Mouse (Mus musculus): ENCODE measurements around the gene Xrcc1. TPM values are rescaled to one million over a fixed set of nuclear protein-coding genes. Genes with fewer than 3 reads are reported as not detected.
"Not testable (repeated sequence)": the region's sequence is repeated elsewhere in the genome, so short reads cannot be mapped to it uniquely, and the experiment has no call there.

Xrcc1 gene
- polyA plus RNA-seq, 1 experiment from 2014 or later, result 71.4 TPM

DNA sequence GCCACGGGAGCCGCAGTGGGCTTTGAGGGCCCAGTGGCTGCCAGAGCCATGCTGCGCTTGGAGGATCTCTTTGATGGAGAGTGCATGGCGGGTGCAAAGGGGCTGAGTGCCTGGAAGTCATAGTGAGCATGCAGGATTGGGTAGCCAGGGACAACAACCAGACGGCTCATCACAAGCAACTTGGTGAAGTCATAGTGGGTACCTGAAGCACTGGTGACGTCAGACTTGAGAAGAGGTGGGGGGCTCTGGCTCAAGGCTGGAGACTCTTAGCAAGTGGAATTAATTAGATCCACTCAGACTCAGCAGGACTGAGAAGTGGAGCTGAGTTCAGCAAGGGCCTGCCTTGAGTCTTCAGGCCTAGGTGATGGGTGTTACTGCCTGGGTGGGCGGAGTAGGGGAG is 33.7 kb upstream of the Xrcc1 start, which contains the start of gene AC161166.1:
Gene AC161166.1 (minus strand): TSS at position 101 of the 400 bp plus-strand sequence.
- H3K9ac ChIP-seq (replicated peaks), result no peak within 1 kb of the TSS

DNA sequence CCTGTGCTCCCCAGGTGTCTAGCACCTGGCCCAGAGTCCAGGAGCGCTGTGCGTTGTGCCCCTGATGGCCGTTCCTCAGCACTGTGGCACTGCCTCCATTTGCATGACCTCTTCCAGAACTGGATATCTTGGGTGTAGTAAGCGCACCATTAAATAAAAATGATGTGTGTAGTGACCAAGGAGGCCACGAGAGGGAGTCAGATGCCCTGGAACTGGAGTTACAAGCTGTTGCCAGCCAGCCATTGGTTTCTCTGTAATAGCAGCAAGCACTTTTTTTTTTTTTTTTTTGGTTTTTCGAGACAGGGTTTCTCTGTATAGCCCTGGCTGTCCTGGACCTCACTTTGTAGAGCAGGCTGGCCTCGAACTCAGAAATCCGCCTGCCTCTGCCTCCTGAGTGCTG is 29.8 kb upstream of the Xrcc1 start:
- not testable (repeated sequence) for H3K27ac ChIP-seq; H3K9ac ChIP-seq (replicated peaks); H3K4me3 ChIP-seq (replicated peaks); H3K4me2 ChIP-seq (replicated peaks); H3K27me3 ChIP-seq; H3K9me3 ChIP-seq
- 61% methylated on average over 8 of the region's 8 CpGs for WGBS
- Histone ChIP-seq H3K36me3 (peaks cover 71% of the 10 kb centered on the region), H3K4me1 (replicated peaks) (peaks cover 12% of the 10 kb centered on the region; the same call in 1 of the 2 replicates)
- ATAC-seq, result 0 out of 2 replicates have a peak, but pooled peaks have one; percentile 32

More for the DNA sequence above, 33.7 kb upstream of the Xrcc1 start, which contains the start of gene AC161166.1:
- H3K4me3 ChIP-seq (replicated peaks), result no peak within 1 kb of the TSS
- peaks cover 69% of the 10 kb centered on the region for H3K36me3 ChIP-seq
- H3K9me3 ChIP-seq, result no peaks in the 10 kb centered on the region
- H3K27me3 ChIP-seq, result no peaks in the 10 kb centered on the region
- no peak within 1 kb of the TSS for H3K27ac ChIP-seq
- 92% methylated on average over 7 of the region's 7 CpGs for WGBS
- ATAC-seq, result no peak
- H3K4me1 ChIP-seq (replicated peaks), result peaks cover 43% of the 10 kb centered on the region
- no peak within 1 kb of the TSS for H3K4me2 ChIP-seq (replicated peaks)

DNA sequence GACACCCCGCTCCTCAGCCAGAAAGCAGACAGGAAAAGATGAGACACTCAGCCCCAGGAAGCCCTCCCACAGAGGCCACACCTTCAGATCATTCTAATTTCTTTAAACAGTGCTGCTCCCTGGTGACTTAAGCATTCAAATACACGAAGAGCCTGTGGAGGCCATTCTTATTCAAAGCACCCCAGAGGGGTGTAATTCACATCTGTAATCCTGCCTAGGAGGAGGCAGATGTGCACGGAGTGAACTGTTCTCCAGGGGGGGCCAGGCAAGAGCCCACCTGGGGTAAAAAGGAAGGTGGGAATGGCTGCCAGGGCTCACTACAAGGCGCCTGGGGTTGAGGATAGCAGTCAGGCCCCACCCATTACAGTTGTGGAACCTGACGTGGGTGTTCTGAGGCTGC is 29.0 kb upstream of the Xrcc1 start:
- Histone ChIP-seq H3K4me3 (replicated peaks) (no peak overlapping the region), H3K9me3 (no peaks in the 10 kb centered on the region), H3K27ac (no peak overlapping the region), H3K4me2 (replicated peaks) (no peak overlapping the region), H3K27me3 (no peaks in the 10 kb centered on the region), H3K9ac (replicated peaks) (no peak overlapping the region), H3K4me1 (replicated peaks) (0 out of 2 replicates have a peak, but pooled peaks cover 4% of the 10 kb centered on the region), H3K36me3 (peaks cover 63% of the 10 kb centered on the region)
- ATAC-seq, result no peak
- 27% methylated on average over 5 of the region's 5 CpGs for WGBS

DNA sequence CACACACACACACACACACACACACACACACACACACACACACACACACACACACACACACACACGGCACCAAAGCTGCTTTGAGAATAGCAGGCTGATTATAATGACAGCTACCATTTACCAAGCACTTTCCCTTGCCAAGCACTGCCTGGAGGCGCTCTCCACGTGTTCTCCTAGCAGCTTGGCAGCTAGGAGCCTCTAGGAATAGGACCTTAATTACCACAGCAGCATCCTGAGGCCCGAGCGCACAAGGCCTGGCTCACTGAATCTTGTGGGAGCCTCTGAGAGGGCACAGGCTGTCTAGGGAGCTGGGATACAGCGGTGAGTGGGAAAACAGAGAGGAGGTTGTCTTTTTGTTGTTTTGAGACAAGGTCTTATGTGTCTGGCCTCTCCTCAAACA is 28.4 kb upstream of the Xrcc1 start:
- Histone ChIP-seq H3K9ac (replicated peaks) (no peak overlapping the region), H3K36me3 (peaks cover 59% of the 10 kb centered on the region), H3K27ac (peak overlapping the region; percentile 46; the same call in 1 of the 2 replicates), H3K4me2 (replicated peaks) (no peak overlapping the region), H3K9me3 (no peaks in the 10 kb centered on the region), H3K4me3 (replicated peaks) (no peak overlapping the region), H3K27me3 (no peaks in the 10 kb centered on the region), H3K4me1 (replicated peaks) (0 out of 2 replicates have a peak, but pooled peaks cover 2% of the 10 kb centered on the region)
- no peak for ATAC-seq
- 53% methylated on average over 6 of the region's 6 CpGs for WGBS

DNA sequence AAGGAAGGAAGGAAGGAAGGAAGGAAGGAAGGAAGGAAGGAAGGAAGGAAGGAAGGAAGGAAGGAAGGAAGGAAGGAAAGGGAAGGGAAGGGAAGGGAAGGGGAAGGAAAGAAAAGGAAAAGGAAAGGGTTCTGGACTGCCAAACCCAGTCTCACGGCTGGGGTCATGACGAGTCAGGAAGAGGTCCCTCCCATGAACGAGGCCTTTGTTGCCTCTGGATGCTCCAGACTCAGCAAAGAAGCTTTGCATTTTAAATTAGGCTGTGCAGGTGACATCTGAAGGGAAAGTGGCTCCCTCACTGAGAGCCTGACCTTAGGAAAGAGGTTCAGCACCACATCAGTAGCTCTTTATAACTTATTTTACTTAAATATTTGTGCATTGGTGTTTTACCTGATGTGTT is 27.0 kb upstream of the Xrcc1 start:
- peaks cover 44% of the 10 kb centered on the region for H3K36me3 ChIP-seq
- no peak for ATAC-seq
- no peak overlapping the region for H3K4me3 ChIP-seq (replicated peaks)
- H3K27ac ChIP-seq, result no peak overlapping the region
- H3K27me3 ChIP-seq, result no peaks in the 10 kb centered on the region
- H3K4me1 ChIP-seq (replicated peaks), result no peaks in the 10 kb centered on the region
- WGBS, result 22% methylated on average over 3 of the region's 3 CpGs
- no peak overlapping the region for H3K4me2 ChIP-seq (replicated peaks)
- no peak overlapping the region for H3K9ac ChIP-seq (replicated peaks)
- H3K9me3 ChIP-seq, result no peaks in the 10 kb centered on the region

DNA sequence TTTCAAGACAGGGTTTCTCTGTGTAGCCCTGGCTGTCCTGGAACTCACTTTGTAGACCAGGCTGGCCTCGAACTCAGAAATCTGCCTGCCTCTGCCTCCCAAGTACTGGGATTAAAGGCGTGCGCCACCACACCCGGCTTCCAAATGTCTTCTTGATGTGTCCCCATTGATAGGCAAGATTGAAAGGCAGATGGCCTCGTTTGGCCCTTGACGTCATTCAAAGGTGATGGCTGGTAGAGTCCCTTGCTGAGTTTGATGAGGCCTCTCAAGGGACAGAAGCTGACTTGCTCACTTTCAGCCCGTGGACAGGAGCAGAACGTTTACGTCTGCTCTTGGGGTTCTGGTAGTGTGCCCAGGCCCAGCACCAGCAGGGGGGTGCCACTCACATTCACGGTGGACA is 26.0 kb upstream of the Xrcc1 start:
- not testable (repeated sequence) for H3K9ac ChIP-seq (replicated peaks); H3K27me3 ChIP-seq; H3K27ac ChIP-seq; H3K4me2 ChIP-seq (replicated peaks); H3K4me3 ChIP-seq (replicated peaks); H3K9me3 ChIP-seq; ATAC-seq; H3K4me1 ChIP-seq (replicated peaks)
- WGBS, result 87% methylated on average over 10 of the region's 10 CpGs
- H3K36me3 ChIP-seq, result peaks cover 35% of the 10 kb centered on the region

DNA sequence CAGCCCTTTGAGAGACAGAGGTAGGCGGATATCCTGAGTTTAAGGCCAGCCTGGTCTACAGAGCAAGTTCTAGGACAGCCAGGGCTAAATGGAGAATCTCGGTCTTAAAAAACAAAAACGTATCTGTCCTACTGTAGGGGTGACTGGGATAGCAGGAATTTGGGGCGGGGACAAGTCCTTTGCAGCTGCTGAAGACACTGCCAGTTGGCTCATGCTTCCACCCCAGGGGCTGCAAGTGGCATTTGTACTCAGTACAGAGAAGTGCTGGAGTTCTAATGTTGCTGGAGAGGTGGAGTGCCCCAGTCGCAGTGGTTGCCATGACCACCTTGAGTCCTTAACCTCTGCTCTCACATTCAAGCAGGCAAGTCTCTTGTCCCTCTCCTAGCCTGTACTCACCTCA is 23.3 kb upstream of the Xrcc1 start:
- 69% methylated on average over 5 of the region's 5 CpGs for WGBS

DNA sequence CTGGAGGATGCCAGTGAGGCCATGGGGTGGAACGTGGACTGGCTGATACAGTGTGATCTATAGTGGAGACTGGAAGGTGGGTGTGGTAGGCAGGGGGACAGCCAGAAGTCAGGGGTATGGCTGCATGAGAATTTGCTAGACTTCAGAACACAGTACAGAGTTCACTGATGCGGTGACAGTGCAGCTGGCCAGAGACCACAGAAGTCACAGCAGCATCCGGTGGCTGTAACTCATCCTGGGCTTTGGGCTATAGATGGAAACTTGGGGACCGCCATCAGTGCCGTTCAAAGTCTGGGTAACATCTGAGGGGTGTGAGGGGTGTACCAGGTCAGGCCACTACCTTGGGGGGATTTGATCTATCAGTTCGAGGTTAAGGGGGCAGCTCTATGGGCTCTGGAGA is 22.4 kb upstream of the Xrcc1 start:
- H3K27me3 ChIP-seq, result no peaks in the 10 kb centered on the region
- no peak for ATAC-seq
- H3K4me1 ChIP-seq (replicated peaks), result no peaks in the 10 kb centered on the region
- no peak overlapping the region for H3K27ac ChIP-seq
- H3K4me3 ChIP-seq (replicated peaks), result no peak overlapping the region
- H3K36me3 ChIP-seq, result peaks cover 1% of the 10 kb centered on the region
- H3K9ac ChIP-seq (replicated peaks), result no peak overlapping the region
- 91% methylated on average over 6 of the region's 6 CpGs for WGBS
- H3K9me3 ChIP-seq, result no peaks in the 10 kb centered on the region
- no peak overlapping the region for H3K4me2 ChIP-seq (replicated peaks)

More for the DNA sequence above, 23.3 kb upstream of the Xrcc1 start:
- H3K4me2 ChIP-seq (replicated peaks), result no peak overlapping the region
- H3K36me3 ChIP-seq, result peaks cover 10% of the 10 kb centered on the region
- no peak for ATAC-seq
- H3K4me1 ChIP-seq (replicated peaks), result no peaks in the 10 kb centered on the region
- H3K9me3 ChIP-seq, result no peaks in the 10 kb centered on the region
- H3K4me3 ChIP-seq (replicated peaks), result no peak overlapping the region
- no peak overlapping the region for H3K9ac ChIP-seq (replicated peaks)
- no peaks in the 10 kb centered on the region for H3K27me3 ChIP-seq
- H3K27ac ChIP-seq, result no peak overlapping the region

DNA sequence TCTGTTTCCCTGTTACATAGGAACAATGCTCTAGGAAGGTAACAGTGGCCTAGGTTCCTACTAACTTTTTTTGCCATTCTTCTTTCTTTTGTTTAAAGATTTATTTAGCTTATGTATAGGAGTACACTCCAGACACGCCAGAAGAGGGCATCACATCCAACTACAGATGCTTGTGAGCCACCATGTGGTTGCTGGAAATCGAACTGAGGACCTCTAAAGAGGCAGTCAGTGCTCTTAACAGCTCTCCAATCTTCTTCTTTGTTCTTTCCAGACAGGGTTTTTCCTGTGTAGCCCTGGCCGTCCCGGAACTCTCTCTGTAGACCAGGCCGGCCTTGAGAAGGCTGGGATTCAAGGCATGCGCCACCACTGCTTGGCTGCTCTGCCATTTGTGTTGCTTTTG is 21.1 kb upstream of the Xrcc1 start:
- Histone ChIP-seq H3K4me3 (replicated peaks) (no peak overlapping the region), H3K27me3 (no peaks in the 10 kb centered on the region), H3K4me2 (replicated peaks) (no peak overlapping the region), H3K4me1 (replicated peaks) (peaks cover 7% of the 10 kb centered on the region), H3K36me3 (no peaks in the 10 kb centered on the region), H3K9ac (replicated peaks) (no peak overlapping the region), H3K27ac (no peak overlapping the region), H3K9me3 (no peaks in the 10 kb centered on the region)
- WGBS, result 84% methylated on average over 6 of the region's 6 CpGs
- no peak for ATAC-seq

DNA sequence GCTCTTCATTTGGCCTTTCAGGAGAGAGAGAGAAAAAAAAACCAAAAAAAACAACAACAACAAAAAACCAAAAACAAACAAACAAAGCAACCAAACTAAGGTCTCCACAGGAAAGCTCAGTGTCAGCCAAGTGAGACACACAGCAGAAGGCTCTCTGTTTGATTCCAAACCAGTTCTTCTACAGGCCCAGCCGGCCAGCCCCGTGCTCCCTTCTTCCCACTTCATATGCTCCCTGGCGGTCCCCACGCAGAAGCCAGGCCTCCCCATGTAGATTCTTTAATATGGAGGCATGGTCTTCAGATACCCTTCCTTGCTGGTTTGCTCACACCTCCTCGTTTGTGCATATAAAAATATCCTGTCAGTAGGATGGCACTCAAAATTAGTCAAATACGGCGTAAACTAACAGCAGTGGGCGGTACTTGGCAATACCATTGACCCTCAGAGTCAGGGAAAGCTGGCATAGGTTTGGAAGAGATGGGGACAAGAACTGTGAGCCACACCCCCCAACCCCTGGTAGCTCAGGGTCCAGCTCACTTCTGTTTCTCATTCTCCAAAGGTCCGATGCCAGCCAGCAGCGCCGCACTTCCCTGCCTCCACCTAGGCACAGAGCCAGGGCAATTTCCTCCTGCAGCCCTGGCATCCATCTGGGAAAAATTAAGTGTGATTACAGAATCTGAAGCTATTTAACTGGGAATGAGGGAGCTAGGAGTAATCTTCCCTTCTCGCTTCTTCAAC is 20.2 kb upstream of the Xrcc1 start:
- WGBS, result 93% methylated on average over 12 of the region's 12 CpGs
- Histone ChIP-seq H3K4me2 (replicated peaks) (no peak overlapping the region), H3K4me3 (replicated peaks) (no peak overlapping the region), H3K27me3 (no peaks in the 10 kb centered on the region), H3K36me3 (no peaks in the 10 kb centered on the region), H3K4me1 (replicated peaks) (peaks cover 7% of the 10 kb centered on the region), H3K9ac (replicated peaks) (no peak overlapping the region), H3K9me3 (no peaks in the 10 kb centered on the region), H3K27ac (no peak overlapping the region)
- no peak for ATAC-seq

DNA sequence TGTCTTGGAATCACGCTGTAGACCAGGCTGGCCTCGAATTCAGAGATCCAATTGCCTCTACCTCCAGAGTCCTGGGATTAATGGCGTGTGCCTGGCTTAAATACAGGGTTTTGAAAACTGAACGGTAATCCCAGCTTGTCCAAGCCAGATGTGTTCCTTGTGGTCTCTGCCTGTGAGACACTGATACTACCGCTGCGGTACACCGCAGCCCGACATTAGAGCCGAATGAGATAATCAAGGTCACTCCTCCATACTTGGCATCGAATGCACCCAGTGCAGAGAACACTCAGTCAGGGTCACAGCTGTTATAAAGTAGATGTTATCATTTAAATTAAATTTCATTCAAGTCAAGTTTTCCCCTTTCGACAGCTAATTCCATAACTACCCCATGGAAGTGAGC is 17.2 kb upstream of the Xrcc1 start:
- Histone ChIP-seq H3K4me2 (replicated peaks) (no peak overlapping the region), H3K27me3 (peaks cover 10% of the 10 kb centered on the region), H3K9ac (replicated peaks) (no peak overlapping the region), H3K4me1 (replicated peaks) (peaks cover 29% of the 10 kb centered on the region), H3K36me3 (peaks cover 8% of the 10 kb centered on the region), H3K4me3 (replicated peaks) (no peak overlapping the region), H3K27ac (no peak overlapping the region), H3K9me3 (no peaks in the 10 kb centered on the region)
- 88% methylated on average over 11 of the region's 11 CpGs for WGBS
- ATAC-seq, result no peak

DNA sequence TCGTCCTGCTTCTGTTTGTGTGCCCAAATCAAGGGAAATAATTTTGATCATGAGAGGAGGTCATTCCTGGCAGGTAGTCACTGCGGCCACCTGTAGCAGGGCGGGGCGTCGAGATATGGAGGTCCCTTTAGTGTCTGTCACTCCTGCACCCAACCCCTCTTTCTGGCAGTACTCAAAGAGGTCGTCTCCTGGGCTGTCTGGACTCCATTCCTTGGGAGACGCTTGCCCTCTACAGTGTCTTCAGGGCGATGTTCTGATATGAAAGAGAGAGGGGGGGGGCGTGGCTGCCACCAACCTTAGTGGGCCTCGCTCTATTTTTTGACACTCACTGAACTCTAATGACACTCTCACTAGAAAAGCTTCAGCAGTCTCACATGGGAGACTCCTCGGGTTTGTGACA is 16.5 kb upstream of the Xrcc1 start:
- peak overlapping the region; percentile 62 for H3K4me3 ChIP-seq (replicated peaks)
- H3K27me3 ChIP-seq, result peaks cover 11% of the 10 kb centered on the region
- peak overlapping the region; percentile 87 for H3K27ac ChIP-seq
- 62% methylated on average over 11 of the region's 11 CpGs for WGBS
- H3K9me3 ChIP-seq, result no peaks in the 10 kb centered on the region
- H3K4me2 ChIP-seq (replicated peaks), result peak overlapping the region; percentile 86
- ATAC-seq, result peak; percentile 0; the same call in 1 of the 2 replicates
- peak overlapping the region; percentile 69 for H3K9ac ChIP-seq (replicated peaks)
- H3K36me3 ChIP-seq, result peaks cover 16% of the 10 kb centered on the region
- H3K4me1 ChIP-seq (replicated peaks), result peaks cover 36% of the 10 kb centered on the region

Data from midbrain, embryonic 13.5 days (tissue).